Mouse (Mus musculus): ENCODE data around the gene 2410002F23Rik. TPM values are rescaled to one million over a fixed set of nuclear protein-coding genes. Genes with fewer than 3 reads are reported as not detected.

Gene 2410002F23Rik
- polyA plus RNA-seq, 1 experiment: 270 TPM

DNA sequence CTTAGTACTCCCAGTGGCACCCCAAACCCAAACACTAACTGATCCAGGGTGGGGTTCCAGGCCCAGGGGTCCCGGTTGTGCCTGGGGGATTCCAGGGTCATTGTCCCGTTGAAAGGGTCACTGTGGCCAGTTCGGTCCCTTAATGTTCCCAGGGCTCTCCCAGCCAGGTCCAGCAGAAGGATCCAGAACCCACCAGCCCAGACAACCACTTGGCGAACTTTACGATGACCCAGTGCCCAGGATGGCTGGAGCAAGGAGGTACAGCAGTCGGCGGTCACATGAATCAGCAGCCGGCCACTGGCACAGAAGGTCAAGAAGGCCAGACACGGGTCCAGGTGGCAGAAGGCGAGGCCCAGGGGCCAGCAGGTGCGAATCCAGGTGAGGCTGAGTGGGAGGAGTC, 21.6 kb downstream of the 2410002F23Rik start:
- no peak for TF ChIP-seq POLR2A (IDR thresholded peaks at IDR 0.05; ENCODE audit: borderline replicate concordance, extremely low read depth, insufficient read depth, insufficient read length, poor library complexity, severe bottlenecking)
- TF ChIP-seq CTCF (IDR thresholded peaks at IDR 0.05; ENCODE audit: borderline replicate concordance, extremely low read depth, insufficient read depth, insufficient read length): no peak
- no peak for DNase-seq (ENCODE audit: low read depth)

DNA sequence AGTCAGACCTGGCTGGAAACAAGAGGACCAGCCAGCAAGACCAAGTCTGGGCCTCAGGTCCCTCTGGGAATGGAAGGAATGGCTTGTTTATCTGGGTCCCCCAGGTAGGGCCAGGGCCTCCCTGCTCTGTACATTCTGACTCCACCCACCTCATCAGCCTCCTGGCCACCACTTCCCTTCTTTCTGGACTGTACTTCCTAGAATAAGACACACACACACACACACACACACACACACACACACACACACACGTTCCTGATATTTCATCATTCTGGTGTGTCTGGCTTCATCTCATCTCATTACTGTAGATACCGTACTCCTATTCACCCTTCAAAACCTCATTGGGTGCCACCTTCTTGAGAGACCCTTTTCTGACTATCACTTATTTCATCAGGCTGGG, 22.9 kb downstream of the 2410002F23Rik start:
- DNase-seq (ENCODE audit: low read depth): no peak

DNA sequence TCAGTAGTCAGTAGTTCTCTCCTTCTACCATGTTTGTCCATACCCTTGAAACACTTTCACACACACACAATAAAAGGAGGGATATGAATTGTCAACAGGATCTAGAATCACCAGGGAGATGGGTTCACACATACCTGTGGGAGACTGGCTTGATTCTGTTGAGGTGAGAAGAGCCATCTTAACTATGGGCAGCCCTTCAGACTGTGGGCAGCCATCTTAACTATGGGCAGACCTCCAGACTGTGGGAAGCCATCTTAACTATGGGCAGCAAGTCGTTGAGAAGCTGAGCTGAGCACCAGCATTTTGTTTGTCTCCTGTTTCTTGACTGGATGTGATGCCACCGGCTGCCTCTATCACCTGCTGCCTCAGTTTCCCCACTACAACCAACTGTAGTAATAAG, 24.8 kb downstream of the 2410002F23Rik start:
- TF ChIP-seq POLR2A (IDR thresholded peaks at IDR 0.05; ENCODE audit: borderline replicate concordance, extremely low read depth, insufficient read depth, insufficient read length, poor library complexity, severe bottlenecking) (no peak), CTCF (IDR thresholded peaks at IDR 0.05; ENCODE audit: borderline replicate concordance, extremely low read depth, insufficient read depth, insufficient read length) (no peak)
- peak; percentile 75 for DNase-seq (ENCODE audit: low read depth)

More for the DNA sequence above, 22.9 kb downstream of the 2410002F23Rik start:
- TF ChIP-seq CTCF (IDR thresholded peaks at IDR 0.05; ENCODE audit: borderline replicate concordance, extremely low read depth, insufficient read depth, insufficient read length) (no peak), POLR2A (IDR thresholded peaks at IDR 0.05; ENCODE audit: borderline replicate concordance, extremely low read depth, insufficient read depth, insufficient read length, poor library complexity, severe bottlenecking) (no peak)

DNA sequence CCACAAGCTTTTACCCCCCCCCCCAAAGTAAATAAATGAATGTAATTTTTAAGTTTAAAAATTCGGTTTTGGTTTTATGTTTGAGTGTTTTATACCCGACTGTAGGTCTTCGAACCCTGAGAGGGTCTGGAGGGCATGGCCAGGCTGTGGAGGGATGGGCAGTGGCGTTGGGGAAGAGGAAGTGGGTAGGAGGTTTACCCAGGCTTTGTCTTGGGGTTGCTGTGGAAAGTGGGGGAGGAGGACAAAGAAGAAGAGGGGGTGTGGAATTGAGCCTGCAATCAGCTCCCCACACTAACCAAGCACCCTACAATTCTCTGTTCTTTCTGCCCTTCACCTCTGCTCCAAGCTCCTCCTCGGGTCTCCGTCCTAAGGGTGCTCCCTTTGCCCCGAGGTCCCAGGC, 26.0 kb downstream of the 2410002F23Rik start:
- DNase-seq (ENCODE audit: low read depth): no peak

DNA sequence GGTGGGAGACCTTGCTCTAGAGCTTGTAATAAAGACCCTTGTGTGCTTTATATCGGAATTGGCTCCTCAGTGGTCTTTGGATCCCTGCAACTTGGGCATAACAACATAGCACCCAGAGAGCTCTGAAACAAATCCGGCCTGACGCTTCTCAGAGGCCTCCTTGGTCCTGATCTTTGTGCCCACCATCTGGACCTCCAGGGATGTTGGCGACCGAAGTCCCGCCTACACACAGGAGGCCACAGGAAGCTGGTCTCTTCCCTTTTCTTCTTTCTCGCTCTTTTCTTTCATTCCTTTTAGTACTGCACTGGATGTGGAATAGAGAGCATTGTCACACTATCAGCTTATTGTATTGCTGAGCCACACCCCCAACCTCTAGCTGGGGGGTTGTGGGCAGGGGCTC, 26.9 kb downstream of the 2410002F23Rik start:
- TF ChIP-seq POLR2A (IDR thresholded peaks at IDR 0.05; ENCODE audit: borderline replicate concordance, extremely low read depth, insufficient read depth, insufficient read length, poor library complexity, severe bottlenecking) (no peak), CTCF (IDR thresholded peaks at IDR 0.05; ENCODE audit: borderline replicate concordance, extremely low read depth, insufficient read depth, insufficient read length) (no peak)
- DNase-seq (ENCODE audit: low read depth): no peak

More for the DNA sequence above, 26.0 kb downstream of the 2410002F23Rik start:
- TF ChIP-seq CTCF (IDR thresholded peaks at IDR 0.05; ENCODE audit: borderline replicate concordance, extremely low read depth, insufficient read depth, insufficient read length): no peak
- no peak for TF ChIP-seq POLR2A (IDR thresholded peaks at IDR 0.05; ENCODE audit: borderline replicate concordance, extremely low read depth, insufficient read depth, insufficient read length, poor library complexity, severe bottlenecking)

DNA sequence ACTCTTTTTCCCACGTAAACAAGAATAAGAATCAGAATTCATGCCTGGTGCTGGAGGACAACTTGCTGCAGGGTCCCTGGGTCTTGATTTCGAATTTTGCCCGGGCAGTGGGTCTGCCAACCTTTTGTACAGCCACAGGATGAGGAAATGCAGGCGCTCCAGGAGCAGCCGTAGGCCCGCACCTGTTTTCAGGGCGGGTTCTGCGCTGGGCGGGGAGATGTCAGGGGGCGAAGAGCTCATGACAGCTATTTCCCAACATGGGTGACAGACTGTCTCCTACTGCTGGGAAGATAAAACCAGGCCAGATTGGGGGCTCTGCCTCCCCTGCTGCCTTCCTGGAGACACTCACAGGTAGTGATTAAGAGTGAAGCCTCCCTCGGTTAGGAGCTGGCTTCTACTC, 27.6 kb downstream of the 2410002F23Rik start:
- no peak for DNase-seq (ENCODE audit: low read depth)
- TF ChIP-seq POLR2A (IDR thresholded peaks at IDR 0.05; ENCODE audit: borderline replicate concordance, extremely low read depth, insufficient read depth, insufficient read length, poor library complexity, severe bottlenecking): no peak

DNA sequence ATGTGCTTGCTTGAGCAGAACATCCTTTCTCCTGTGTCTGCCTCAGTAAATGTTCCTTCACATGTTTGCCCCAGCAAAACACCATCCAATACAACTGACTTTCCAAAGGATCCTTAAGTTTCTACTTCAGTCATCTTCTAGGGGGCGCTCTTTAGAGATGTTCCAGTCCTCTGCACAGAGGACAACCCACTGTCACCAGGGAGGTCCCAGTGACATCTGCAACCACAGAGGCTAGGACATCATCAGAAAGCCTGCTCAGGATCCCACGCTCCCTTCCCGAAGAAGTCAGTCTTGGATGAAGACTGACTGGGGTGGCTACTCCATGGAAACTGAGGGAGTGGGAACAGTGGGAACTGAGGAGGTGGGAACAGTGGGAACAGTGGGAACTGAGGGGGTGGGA, 29.0 kb downstream of the 2410002F23Rik start:
- TF ChIP-seq CTCF (IDR thresholded peaks at IDR 0.05; ENCODE audit: borderline replicate concordance, extremely low read depth, insufficient read depth, insufficient read length): no peak
- TF ChIP-seq POLR2A (IDR thresholded peaks at IDR 0.05; ENCODE audit: borderline replicate concordance, extremely low read depth, insufficient read depth, insufficient read length, poor library complexity, severe bottlenecking): no peak
- DNase-seq (ENCODE audit: low read depth): no peak

DNA sequence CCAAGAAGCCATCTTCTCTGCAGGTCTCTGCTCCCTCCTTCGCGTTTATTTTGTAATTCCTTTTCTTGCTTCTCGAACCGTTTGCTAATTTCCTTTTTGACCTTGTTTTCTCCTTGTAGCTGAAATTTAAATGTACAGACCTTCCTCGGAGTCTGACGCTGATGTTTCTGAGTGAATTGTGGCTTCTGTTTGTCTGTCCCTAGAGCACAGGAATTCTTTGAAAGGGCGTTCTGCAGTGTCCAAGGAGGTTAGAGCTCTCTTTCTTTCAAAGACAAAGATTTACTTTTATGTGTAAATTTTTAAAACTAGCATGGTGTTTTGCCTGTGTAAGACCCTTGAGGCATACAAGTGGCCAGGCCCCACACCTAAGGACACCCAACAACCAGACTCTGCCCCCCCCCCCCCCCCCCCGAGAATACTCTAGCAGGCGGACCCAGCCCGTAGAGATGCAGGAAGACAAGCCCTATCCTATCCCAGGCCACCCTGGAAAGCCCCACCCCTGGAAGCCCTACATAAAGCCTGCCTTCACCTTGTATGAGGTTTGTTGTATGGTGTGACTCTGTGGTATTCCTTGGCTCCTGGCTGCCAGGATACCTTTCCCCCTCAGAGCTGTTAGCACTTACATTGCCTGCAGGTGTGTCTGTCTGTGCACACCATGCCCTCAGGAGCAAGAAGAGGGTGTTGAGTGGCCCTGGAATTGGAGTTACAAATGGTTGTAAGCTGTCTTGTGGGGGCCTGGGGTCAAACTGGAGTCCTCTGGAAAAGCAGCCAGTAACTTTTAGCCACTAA, 30.1 kb downstream of the 2410002F23Rik start:
- TF ChIP-seq CTCF (IDR thresholded peaks at IDR 0.05; ENCODE audit: borderline replicate concordance, extremely low read depth, insufficient read depth, insufficient read length) (no peak), POLR2A (IDR thresholded peaks at IDR 0.05; ENCODE audit: borderline replicate concordance, extremely low read depth, insufficient read depth, insufficient read length, poor library complexity, severe bottlenecking) (no peak)
- DNase-seq (ENCODE audit: low read depth): no peak

DNA sequence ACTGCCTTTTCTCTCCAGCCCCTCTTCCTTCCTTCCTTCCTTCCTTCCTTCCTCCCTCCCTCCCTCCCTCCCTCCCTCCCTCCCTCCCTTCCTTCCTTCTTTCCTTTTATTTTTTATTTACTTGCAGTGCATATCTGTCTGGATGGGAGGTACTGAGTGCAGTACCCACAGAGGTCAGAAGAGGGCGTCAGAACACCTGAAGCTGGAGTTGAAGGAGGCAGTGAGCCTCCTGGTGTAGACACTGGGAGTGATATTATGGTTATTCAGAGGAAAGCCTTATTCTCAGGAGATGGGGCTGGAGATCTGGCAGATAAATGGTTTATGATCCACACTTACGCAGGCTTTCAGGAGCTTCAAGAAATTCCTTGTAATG, 30.7 kb downstream of the 2410002F23Rik start:
- DNase-seq (ENCODE audit: low read depth): peak; percentile 63
- TF ChIP-seq POLR2A (IDR thresholded peaks at IDR 0.05; ENCODE audit: borderline replicate concordance, extremely low read depth, insufficient read depth, insufficient read length, poor library complexity, severe bottlenecking) (no peak), CTCF (IDR thresholded peaks at IDR 0.05; ENCODE audit: borderline replicate concordance, extremely low read depth, insufficient read depth, insufficient read length) (peak; percentile 53; the same call in 1 of the 2 replicates)

DNA sequence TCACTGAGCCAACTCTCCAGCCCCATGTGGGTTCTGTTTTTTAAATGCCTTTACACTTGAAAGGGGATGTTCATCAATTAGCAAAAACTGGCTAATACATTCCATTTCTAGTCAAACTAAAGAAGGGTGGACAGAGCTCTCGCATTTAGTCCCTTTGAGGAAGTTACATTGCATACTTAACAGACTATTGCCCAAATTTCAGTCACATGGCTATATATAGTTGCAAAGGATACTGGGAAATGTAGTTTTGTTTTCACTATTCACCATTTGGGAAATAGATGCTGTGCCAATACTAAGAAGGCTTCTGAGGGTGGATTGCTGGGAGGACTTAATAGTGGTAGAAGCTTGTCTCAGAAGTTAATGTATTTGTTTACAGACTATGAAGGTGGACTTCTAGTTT, 34.4 kb downstream of the 2410002F23Rik start:
- TF ChIP-seq POLR2A (IDR thresholded peaks at IDR 0.05; ENCODE audit: borderline replicate concordance, extremely low read depth, insufficient read depth, insufficient read length, poor library complexity, severe bottlenecking) (no peak), CTCF (IDR thresholded peaks at IDR 0.05; ENCODE audit: borderline replicate concordance, extremely low read depth, insufficient read depth, insufficient read length) (no peak)
- DNase-seq (ENCODE audit: low read depth): no peak

DNA sequence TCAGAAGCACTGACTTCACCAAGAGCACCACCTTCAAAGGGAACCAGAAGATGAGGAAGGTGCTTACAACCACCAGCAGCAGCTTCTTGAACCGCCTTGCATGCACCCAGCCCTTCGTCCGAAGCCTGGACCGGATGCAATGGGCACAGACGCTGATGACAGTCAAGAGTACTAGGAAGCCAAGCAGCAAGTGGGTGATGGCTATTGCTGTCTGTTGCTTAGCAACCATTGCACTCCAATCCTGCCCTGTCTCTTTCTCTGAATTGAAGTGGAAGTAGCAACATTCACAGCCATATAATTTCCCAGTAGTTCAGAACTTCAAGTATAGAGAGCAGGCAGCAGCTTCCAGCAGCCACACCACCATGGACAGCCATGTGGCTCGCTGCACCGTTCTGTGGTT, 35.1 kb downstream of the 2410002F23Rik start:
- peak; percentile 58 for DNase-seq (ENCODE audit: low read depth)
- no peak for TF ChIP-seq CTCF (IDR thresholded peaks at IDR 0.05; ENCODE audit: borderline replicate concordance, extremely low read depth, insufficient read depth, insufficient read length)
- TF ChIP-seq POLR2A (IDR thresholded peaks at IDR 0.05; ENCODE audit: borderline replicate concordance, extremely low read depth, insufficient read depth, insufficient read length, poor library complexity, severe bottlenecking): no peak

DNA sequence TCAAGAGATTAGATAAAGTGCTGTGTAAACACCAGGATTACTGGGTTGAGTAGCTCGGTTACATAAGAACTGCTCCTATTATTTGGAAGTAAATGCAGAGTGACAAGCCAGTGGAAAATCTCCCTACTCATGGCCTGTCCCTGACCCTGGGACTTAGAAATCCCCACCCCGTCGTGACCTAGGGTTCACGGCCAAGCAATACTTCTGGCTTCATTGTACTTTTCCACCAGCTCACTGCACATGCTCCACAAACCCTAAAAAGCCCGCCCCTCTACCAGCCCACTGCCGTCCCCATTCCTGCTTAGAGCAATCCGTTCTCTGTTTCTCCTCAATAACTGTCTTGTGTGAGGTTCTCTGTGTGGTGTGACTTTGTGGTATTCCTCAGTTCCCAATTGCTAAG, 41.2 kb downstream of the 2410002F23Rik start:
- no peak for DNase-seq (ENCODE audit: low read depth)
- TF ChIP-seq CTCF (IDR thresholded peaks at IDR 0.05; ENCODE audit: borderline replicate concordance, extremely low read depth, insufficient read depth, insufficient read length) (no peak), POLR2A (IDR thresholded peaks at IDR 0.05; ENCODE audit: borderline replicate concordance, extremely low read depth, insufficient read depth, insufficient read length, poor library complexity, severe bottlenecking) (no peak)
